In the genomic region with DNA sequence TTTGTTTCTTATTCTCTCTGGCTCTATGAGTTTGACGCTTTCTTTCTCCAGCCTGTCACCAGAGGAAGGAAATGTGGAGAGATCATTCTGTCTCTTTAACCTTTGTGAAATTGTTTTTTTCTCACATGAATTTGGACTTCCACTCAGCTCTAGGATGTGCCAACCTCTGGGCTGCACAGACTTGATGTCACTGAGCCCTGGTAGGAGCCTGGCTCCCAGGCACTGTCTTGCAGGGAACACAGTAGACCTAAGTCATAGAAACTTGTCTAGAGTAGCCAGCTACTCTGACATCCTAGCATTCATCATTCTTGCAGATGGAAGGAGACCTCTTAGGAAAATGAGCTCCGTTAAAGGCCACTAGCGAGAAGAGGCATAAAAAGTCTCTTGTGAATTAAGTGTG, we compare ENCODE assay signal across 34 mouse cellular contexts.
"Had no signal": no experiment of that assay in that cellular context is flagged by ENCODE, and none has a peak within 500 bp of the region (broad histone marks: within the 10 kb centered on the region; RNA-seq: fewer than 3 reads in every experiment).

No protein-coding gene starts in this region.

- ATAC-seq: hindbrain, embryonic 16.5 days; hindbrain, postnatal 0 days; inflammation-experienced regulatory T-cells, adult 6 months; intestine, embryonic 15.5 days; intestine, embryonic 16.5 days; intestine, postnatal 0 days had no signal

- H3K4me1 ChIP-seq: intestine, embryonic 15.5 days had no signal

- H3K27ac ChIP-seq: heart, embryonic 10.5 days; heart, embryonic 13.5 days; heart, embryonic 15.5 days; hindbrain, embryonic 10.5 days; hindbrain, embryonic 12.5 days; hindbrain, embryonic 13.5 days; hindbrain, embryonic 14.5 days; hindbrain, embryonic 15.5 days; hindbrain, postnatal 0 days; intestine, embryonic 15.5 days; kidney, embryonic 15.5 days; kidney, postnatal 0 days; layer of hippocampus, adult 2 months had no signal

- H3K4me2 ChIP-seq: heart, embryonic 11.5 days; heart, embryonic 12.5 days; heart, embryonic 13.5 days; heart, embryonic 15.5 days; hindbrain, embryonic 12.5 days; hindbrain, embryonic 13.5 days; hindbrain, embryonic 14.5 days; hindbrain, embryonic 15.5 days; intestine, embryonic 15.5 days; kidney, embryonic 15.5 days had no signal

- H3K36me3 ChIP-seq: heart, embryonic 15.5 days; hindbrain, embryonic 10.5 days; hindbrain, embryonic 12.5 days; hindbrain, embryonic 13.5 days; hindbrain, embryonic 15.5 days; intestine, embryonic 15.5 days had no signal

- H3K27me3 ChIP-seq: heart, embryonic 12.5 days; heart, embryonic 13.5 days; heart, embryonic 15.5 days; hindbrain, embryonic 12.5 days; hindbrain, embryonic 13.5 days; hindbrain, embryonic 15.5 days; intestine, embryonic 15.5 days; kidney, embryonic 15.5 days had no signal

- H3K9ac ChIP-seq: heart, embryonic 12.5 days; heart, embryonic 13.5 days; heart, embryonic 15.5 days; hindbrain, embryonic 12.5 days; hindbrain, embryonic 13.5 days; hindbrain, embryonic 14.5 days; hindbrain, embryonic 15.5 days; intestine, embryonic 15.5 days; kidney, embryonic 15.5 days had no signal

- H3K9me3 ChIP-seq: heart, embryonic 10.5 days; heart, embryonic 12.5 days; heart, embryonic 13.5 days; heart, embryonic 15.5 days; hindbrain, embryonic 10.5 days; hindbrain, embryonic 12.5 days; hindbrain, embryonic 13.5 days; hindbrain, embryonic 15.5 days; intestine, embryonic 15.5 days; kidney, embryonic 15.5 days had no signal

- H3K4me3 ChIP-seq: heart, embryonic 10.5 days; heart, embryonic 12.5 days; heart, embryonic 13.5 days; heart, embryonic 15.5 days; hindbrain, embryonic 10.5 days; hindbrain, embryonic 12.5 days; hindbrain, embryonic 13.5 days; hindbrain, embryonic 15.5 days; intestine, embryonic 15.5 days; kidney, embryonic 15.5 days; layer of hippocampus, adult 2 months had no signal

- DNase-seq: heart, postnatal 10 days; heart, postnatal 14 days; heart, postnatal 36 days; heart, postnatal 4 days; kidney, adult 11 months; kidney, adult 18-20 months; kidney, adult 2 months; kidney, adult 8-10 months; kidney, adult 9 months; kidney, postnatal 10 days; kidney, postnatal 14 days; kidney, postnatal 36 days; kidney, postnatal 4 days; layer of hippocampus, adult 9-11 months; layer of hippocampus, postnatal 36 days had no signal
